Mouse (Mus musculus): ENCODE data around the gene Klc3.

DNA sequence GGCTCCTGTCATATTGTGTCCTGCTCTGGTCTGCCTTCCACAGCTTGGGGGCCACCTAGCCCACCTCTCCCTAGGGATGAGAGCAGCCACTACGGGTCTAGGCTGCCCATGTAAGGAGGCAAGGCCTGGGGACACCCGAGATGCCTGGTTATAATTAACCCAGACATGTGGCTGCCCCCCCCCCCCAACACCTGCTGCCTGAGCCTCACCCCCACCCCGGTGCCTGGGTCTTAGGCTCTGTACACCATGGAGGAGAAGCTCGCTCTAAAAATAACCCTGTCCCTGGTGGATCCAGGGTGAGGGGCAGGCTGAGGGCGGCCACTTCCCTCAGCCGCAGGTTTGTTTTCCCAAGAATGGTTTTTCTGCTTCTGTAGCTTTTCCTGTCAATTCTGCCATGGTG, 5.8 kb upstream of the Klc3 start:
- TF ChIP-seq MAZ (IDR thresholded peaks at IDR 0.05; ENCODE audit: low read depth, low read length): no peak
- TF ChIP-seq HCFC1 (IDR thresholded peaks at IDR 0.05; ENCODE audit: low read depth, low read length): no peak
- no peak for TF ChIP-seq TCF12 (IDR thresholded peaks at IDR 0.05; ENCODE audit: low read depth, low read length)
- no peak for TF ChIP-seq POLR2AphosphoS2 (IDR thresholded peaks at IDR 0.05; ENCODE audit: low read depth, low read length)
- no peak for TF ChIP-seq ZC3H11A (IDR thresholded peaks at IDR 0.05; ENCODE audit: low read depth, low read length)
- no peak for TF ChIP-seq POLR2A (IDR thresholded peaks at IDR 0.05; ENCODE audit: low read depth, low read length)
- TF ChIP-seq KAT2A (IDR thresholded peaks at IDR 0.05; ENCODE audit: insufficient replicate concordance, low read length): no peak
- TF ChIP-seq MAX (IDR thresholded peaks at IDR 0.05; ENCODE audit: low read length): no peak
- TF ChIP-seq JUND (conservative IDR thresholded peaks at IDR 0.05; ENCODE audit: low read depth, low read length): no peak
- no peak for TF ChIP-seq CTCF (conservative IDR thresholded peaks at IDR 0.05 in 1 of 2, IDR thresholded peaks at IDR 0.05 in 1 of 2; ENCODE audit: low read depth in 2 of 2, low read length in 2 of 2)
- no peak for TF ChIP-seq EP300 (IDR thresholded peaks at IDR 0.05; ENCODE audit: low read length)
- TF ChIP-seq USF1 (IDR thresholded peaks at IDR 0.05; ENCODE audit: low read depth, low read length): no peak
